Mouse (Mus musculus) heart, embryonic 11.5 days (tissue): ENCODE results near the gene Pde3a. TPM values are rescaled to one million over a fixed set of nuclear protein-coding genes. Genes with fewer than 3 reads are reported as not detected.
A peak's percentile ranks its signal among the peaks of the same experiment; 100 is the strongest.
"Not testable (repeated sequence)": the region's sequence is repeated elsewhere in the genome, so short reads cannot be mapped to it uniquely, and the experiment has no call there.

Experiments used
- ATAC-seq: fragments of 200-750 bp; cut with Nextera tagmentation; replicated peaks from 2 replicates; pipeline ENCODE4 v1.8.0; 2017; ENCODE audit warnings: moderate library complexity; ENCODE audit not compliant: insufficient number of reproducible peaks, low FRiP score, low TSS enrichment
- H3K27ac ChIP-seq: fragments of 300-500 bp; sonication (generic); 2 replicates; pipeline ENCODE4 v1.5.1; 2014; ENCODE audit warnings: mild to moderate bottlenecking, low read depth, low read length
- H3K27me3 ChIP-seq: fragments of 300-500 bp; sonication (generic); 2 replicates; pipeline ENCODE4 v1.6.1; 2014; ENCODE audit warnings: mild to moderate bottlenecking, low read length, mixed read lengths; ENCODE audit not compliant: control insufficient read depth, insufficient read depth
- H3K36me3 ChIP-seq: fragments of 300-500 bp; sonication (generic); 2 replicates; pipeline ENCODE4 v1.6.1; 2014; ENCODE audit warnings: mild to moderate bottlenecking, low read length, moderate library complexity, mixed read lengths; ENCODE audit not compliant: control insufficient read depth, insufficient read depth
- H3K4me1 ChIP-seq: fragments of 300-500 bp; sonication (generic); 2 replicates; pipeline ENCODE4 v1.6.1; 2014; ENCODE audit warnings: low read length; ENCODE audit not compliant: control insufficient read depth, insufficient read depth
- H3K4me2 ChIP-seq: fragments of 300-500 bp; sonication (generic); 2 replicates; pipeline ENCODE4 v1.6.1; 2014; ENCODE audit warnings: mild to moderate bottlenecking, moderate library complexity
- H3K4me3 ChIP-seq: fragments of 300-500 bp; sonication (generic); 2 replicates; pipeline ENCODE4 v1.5.1; 2014; ENCODE audit warnings: low read depth, low read length
- H3K9ac ChIP-seq: fragments of 300-500 bp; sonication (generic); 2 replicates; pipeline ENCODE4 v1.6.1; 2014; ENCODE audit warnings: mild to moderate bottlenecking, low read depth, low read length, moderate library complexity
- H3K9me3 ChIP-seq: fragments of 300-500 bp; sonication (generic); replicated peaks from 2 replicates; pipeline ENCODE4 v1.6.1; 2016; ENCODE audit warnings: low read length; ENCODE audit not compliant: control insufficient read depth
- WGBS: fragments of 180-500 bp; shearing (Covaris S2); extraction: QIAGEN DNeasy Blood & Tissue Kit; methylation state at CpG from one replicate; pipeline ENCODE4 v1.1.7; 2014; ENCODE audit not compliant: insufficient replicate concordance; 5-methylcytosine and 5-hydroxymethylcytosine counted together
- polyA plus RNA-seq: library from polyadenylated mRNA; unstranded; fragments of >200 nt; fragmentation: Nextera tagmentation; extraction: Ambion mirVana; gene quantifications from 2 replicates; pipeline ENCODE4 v1.2.1, GENCODE M21; 2014

Pde3a gene
- polyA plus RNA-seq, 1 experiment from 2014 or later: 10.7 TPM

DNA sequence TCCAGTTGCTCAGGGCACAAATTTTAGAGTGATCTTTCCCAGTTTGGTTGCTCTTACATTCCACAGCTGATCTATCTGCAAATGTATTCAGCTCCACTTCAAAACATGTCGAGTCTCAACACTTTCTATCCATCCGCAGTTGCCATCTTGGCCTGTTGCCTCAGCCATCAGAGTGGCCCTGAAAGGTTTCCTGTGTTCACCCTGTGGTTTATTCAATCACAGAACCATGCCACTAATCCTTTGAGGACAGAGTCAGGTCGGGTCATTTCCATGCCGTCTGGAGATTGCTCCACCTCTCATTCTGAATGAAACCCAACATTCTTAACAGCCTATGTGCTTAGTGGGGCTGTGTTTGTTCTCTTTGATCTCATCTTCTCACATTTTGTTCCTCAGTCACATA, 73.9 kb downstream of the Pde3a start:
- H3K9ac ChIP-seq: no peak overlapping the region
- H3K9me3 ChIP-seq: no peaks in the 10 kb centered on the region
- peaks cover 10% of the 10 kb centered on the region for H3K4me1 ChIP-seq
- no peak overlapping the region for H3K4me2 ChIP-seq
- 52% methylated on average over 4 of the region's 4 CpGs for WGBS
- H3K4me3 ChIP-seq: no peak overlapping the region
- H3K27ac ChIP-seq: 0 out of 2 replicates have a peak overlapping the region, but pooled peaks have one; percentile 35
- no peak for ATAC-seq
- H3K36me3 ChIP-seq: no peaks in the 10 kb centered on the region
- H3K27me3 ChIP-seq: no peaks in the 10 kb centered on the region

DNA sequence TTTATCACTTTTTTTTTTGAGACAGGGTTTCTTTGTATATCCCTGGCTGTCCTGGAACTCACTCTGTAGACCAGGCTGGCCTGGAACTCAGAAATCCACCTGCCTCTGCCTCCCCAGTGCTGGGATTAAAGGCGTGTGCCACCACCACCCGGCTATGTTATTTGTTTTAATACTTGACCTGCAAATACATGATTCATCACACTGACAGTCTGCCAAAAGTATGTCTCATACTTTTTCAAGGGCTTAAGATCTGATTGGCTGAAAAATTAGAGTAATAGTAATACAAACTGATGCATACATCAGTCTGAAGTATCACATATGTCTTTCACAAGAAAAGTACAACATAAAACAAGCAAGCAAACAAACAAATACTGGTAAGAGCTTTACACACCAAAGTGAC, 78.1 kb downstream of the Pde3a start:
- H3K27ac ChIP-seq, H3K36me3 ChIP-seq, ATAC-seq, H3K9me3 ChIP-seq, H3K4me1 ChIP-seq, H3K9ac ChIP-seq, H3K4me3 ChIP-seq, H3K4me2 ChIP-seq, H3K27me3 ChIP-seq: not testable (repeated sequence)
- WGBS: 85% methylated on average over 2 of the region's 2 CpGs

DNA sequence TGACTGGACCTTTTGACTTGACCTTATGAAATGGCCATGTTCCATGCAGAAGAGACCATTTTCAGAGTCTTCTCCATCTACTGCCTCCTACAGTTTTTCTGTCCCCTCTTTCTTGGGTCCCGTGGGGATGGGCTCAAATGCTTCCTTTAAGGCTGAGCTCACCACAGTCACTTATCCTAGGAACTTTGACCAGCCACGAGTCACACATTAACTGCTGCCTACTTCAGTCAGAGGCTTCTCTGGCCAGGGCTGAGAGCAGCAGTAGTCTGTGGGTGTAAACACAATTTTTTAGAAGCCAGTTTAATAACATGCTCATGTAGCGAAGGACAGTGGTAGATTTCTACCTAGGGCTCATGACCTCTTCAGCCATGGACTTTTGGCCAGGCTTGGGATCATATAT, 79.0 kb downstream of the Pde3a start:
- Histone ChIP-seq H3K27me3 (no peaks in the 10 kb centered on the region), H3K9ac (no peak overlapping the region), H3K36me3 (no peaks in the 10 kb centered on the region), H3K4me3 (no peak overlapping the region), H3K27ac (0 out of 2 replicates have a peak overlapping the region, but pooled peaks have one; percentile 50), H3K4me2 (no peak overlapping the region), H3K4me1 (peaks cover 6% of the 10 kb centered on the region; the same call in 1 of the 2 replicates), H3K9me3 (no peaks in the 10 kb centered on the region)
- ATAC-seq: no peak
- 75% methylated on average over 3 of the region's 3 CpGs for WGBS

DNA sequence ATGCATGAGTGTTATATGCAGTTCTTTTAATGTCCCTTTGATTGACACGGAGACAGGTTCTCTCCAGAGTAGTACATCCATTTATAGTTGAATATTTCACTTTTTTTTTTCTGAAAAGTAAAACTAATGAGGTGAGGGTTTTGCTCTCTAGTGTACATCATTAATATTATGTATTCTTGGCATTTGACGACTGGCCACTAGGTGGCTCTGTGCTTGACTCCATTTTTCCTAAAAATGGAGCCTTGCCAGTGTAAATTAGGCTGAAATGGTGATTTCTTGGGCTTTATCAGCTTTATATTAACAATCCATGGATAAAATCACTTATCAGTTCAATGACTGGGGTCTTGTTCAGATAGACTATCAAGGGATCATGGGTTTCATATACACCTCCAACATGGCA, 82.4 kb downstream of the Pde3a start:
- 40% methylated on average over 2 of the region's 2 CpGs for WGBS
- no peaks in the 10 kb centered on the region for H3K36me3 ChIP-seq
- H3K4me2 ChIP-seq: no peak overlapping the region
- peaks cover 13% of the 10 kb centered on the region for H3K4me1 ChIP-seq
- no peaks in the 10 kb centered on the region for H3K27me3 ChIP-seq
- no peaks in the 10 kb centered on the region for H3K9me3 ChIP-seq
- H3K27ac ChIP-seq: no peak overlapping the region
- H3K9ac ChIP-seq: no peak overlapping the region
- no peak overlapping the region for H3K4me3 ChIP-seq
- no peak for ATAC-seq

DNA sequence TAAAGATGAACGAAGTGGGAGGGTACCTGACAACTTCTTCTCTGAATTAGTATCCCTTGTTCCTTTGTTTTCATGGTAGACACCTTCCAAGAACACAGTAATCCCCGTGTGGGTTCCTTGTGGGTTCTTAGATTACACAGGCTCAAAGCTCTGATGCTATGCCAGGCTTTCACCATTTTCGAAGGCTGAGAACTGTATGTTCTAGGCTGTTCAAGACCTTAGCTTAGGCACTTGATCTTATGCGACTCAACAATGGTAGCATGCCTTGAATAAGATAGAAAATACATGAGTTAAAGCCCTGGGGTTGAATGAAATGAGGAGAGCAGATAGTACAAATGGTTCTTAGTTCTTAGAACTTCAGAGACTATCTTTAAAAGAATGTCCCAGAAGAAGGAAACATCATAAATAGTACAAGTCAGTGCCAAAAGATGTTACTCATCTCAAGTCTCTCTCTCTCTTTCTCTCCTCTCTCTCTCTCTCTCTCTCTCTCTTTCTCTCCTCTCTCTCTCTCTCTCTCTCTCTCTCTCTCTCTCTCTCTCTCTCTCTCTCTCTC, 83.6 kb downstream of the Pde3a start:
- H3K9ac ChIP-seq: no peak overlapping the region
- H3K27ac ChIP-seq: peak overlapping the region; percentile 54; the same call in 1 of the 2 replicates
- H3K4me1 ChIP-seq: peaks cover 20% of the 10 kb centered on the region
- H3K4me2 ChIP-seq: no peak overlapping the region
- H3K9me3 ChIP-seq: no peaks in the 10 kb centered on the region
- H3K27me3 ChIP-seq: no peaks in the 10 kb centered on the region
- ATAC-seq: no peak
- 82% methylated on average over 4 of the region's 4 CpGs for WGBS
- no peaks in the 10 kb centered on the region for H3K36me3 ChIP-seq
- H3K4me3 ChIP-seq: no peak overlapping the region

DNA sequence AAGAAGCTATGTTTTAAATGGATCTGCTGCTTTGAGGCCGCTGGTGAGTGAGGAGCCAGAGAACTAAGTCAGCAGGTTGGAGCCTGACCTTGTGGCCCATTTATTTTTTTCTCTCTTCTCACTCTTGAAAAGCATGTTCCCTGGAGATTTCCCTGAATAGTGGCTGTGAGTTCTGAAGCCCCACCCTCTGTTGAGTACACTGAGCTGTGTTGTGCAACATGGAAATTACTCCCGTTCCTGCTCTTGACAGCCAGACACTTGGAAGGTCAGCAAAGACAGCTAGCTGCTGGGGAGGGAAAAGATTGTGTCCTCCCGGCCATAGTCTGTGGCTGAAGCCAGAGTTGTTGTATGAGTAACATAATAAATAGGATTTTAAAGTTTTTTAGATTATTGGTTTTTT, 84.2 kb downstream of the Pde3a start:
- no peak overlapping the region for H3K4me3 ChIP-seq
- WGBS: 11% methylated on average over 3 of the region's 3 CpGs
- no peaks in the 10 kb centered on the region for H3K27me3 ChIP-seq
- H3K9ac ChIP-seq: no peak overlapping the region
- peak overlapping the region; percentile 54; the same call in 1 of the 2 replicates for H3K27ac ChIP-seq
- peak; percentile 67 for ATAC-seq
- H3K36me3 ChIP-seq: no peaks in the 10 kb centered on the region
- H3K4me2 ChIP-seq: no peak overlapping the region
- H3K4me1 ChIP-seq: peaks cover 22% of the 10 kb centered on the region
- no peaks in the 10 kb centered on the region for H3K9me3 ChIP-seq

DNA sequence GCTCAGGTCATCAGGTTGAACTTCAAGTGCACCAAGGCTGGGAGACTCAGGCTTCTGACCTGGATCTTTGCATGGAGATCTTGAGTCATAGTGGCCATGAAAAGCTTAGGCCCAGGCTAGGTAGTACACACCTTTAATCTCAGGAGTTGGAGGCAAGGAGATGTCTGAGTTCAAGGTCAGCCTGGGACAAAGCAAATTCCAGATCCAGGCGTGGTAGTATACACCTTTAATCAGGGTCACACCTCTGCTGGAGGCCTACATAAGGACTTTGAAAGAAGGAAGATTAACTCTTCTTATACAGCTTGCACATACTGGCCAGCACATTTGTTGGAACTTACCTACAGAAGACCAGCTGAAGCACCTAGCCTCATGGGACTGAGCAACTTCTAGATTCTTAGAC, 86.8 kb downstream of the Pde3a start:
- no peak for ATAC-seq
- H3K9me3 ChIP-seq: no peaks in the 10 kb centered on the region

DNA sequence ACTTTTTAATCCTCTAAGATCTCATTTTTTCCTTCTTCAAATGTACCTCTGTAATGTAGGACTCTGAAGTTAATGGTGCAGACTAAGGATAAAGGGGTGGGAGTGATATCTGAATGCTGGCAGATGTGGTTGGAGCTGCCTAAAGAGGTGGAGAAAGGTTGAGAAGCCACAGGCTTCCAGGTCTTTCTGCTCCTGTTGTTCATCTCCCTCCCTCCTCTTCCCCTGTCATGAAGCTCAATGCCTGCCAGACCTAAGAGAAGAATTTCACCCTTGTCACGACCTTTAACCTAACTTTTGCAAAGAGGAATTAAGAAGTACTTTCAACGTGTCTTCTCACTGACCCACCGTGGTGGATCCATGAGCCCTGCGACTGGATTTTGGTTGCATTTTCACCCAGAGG, 87.4 kb downstream of the Pde3a start:
- no peaks in the 10 kb centered on the region for H3K27me3 ChIP-seq
- H3K9ac ChIP-seq: no peak overlapping the region
- no peak overlapping the region; the same call in 1 of the 2 replicates for H3K4me2 ChIP-seq
- peak overlapping the region; percentile 70 for H3K27ac ChIP-seq
- peak; percentile 47 for ATAC-seq
- no peak overlapping the region for H3K4me3 ChIP-seq
- no peaks in the 10 kb centered on the region for H3K36me3 ChIP-seq
- H3K4me1 ChIP-seq: peaks cover 18% of the 10 kb centered on the region
- 33% methylated on average over 4 of the region's 4 CpGs for WGBS
- no peaks in the 10 kb centered on the region for H3K9me3 ChIP-seq

More for the DNA sequence above, 86.8 kb downstream of the Pde3a start:
- H3K9ac ChIP-seq: no peak overlapping the region
- H3K27me3 ChIP-seq: no peaks in the 10 kb centered on the region
- H3K4me1 ChIP-seq: peaks cover 18% of the 10 kb centered on the region
- 39% methylated on average over 1 of the region's 1 CpGs for WGBS
- H3K4me2 ChIP-seq: no peak overlapping the region
- H3K4me3 ChIP-seq: no peak overlapping the region
- H3K36me3 ChIP-seq: no peaks in the 10 kb centered on the region
- peak overlapping the region; percentile 29 for H3K27ac ChIP-seq

DNA sequence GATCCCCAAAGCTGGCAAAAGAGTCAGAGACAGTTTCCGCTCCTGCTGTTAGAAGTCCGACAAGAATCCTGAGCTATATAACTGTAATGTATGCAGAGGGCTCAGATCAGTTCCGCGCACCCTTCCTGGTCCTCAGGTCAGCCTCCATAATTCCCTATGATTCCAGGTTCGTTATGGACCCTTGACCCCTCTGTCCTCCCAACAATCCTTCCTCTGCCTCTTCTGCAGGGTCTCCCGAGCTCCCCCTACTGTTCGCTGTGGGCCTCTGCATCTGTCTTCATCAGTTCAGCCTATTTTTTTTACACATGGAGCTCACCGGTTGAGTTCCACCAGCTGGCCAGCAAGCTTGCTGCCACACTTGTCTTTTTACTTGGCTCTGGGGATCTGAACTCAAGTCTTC, 88.6 kb downstream of the Pde3a start:
- H3K9ac ChIP-seq: no peak overlapping the region
- no peak overlapping the region for H3K4me2 ChIP-seq
- H3K4me3 ChIP-seq: no peak overlapping the region
- H3K36me3 ChIP-seq: no peaks in the 10 kb centered on the region
- whole genome bisulfite sequencing: 55% methylated on average over 8 of the region's 8 CpGs
- no peaks in the 10 kb centered on the region for H3K27me3 ChIP-seq
- H3K9me3 ChIP-seq: no peaks in the 10 kb centered on the region
- ATAC-seq: no peak
- H3K4me1 ChIP-seq: peaks cover 18% of the 10 kb centered on the region
- H3K27ac ChIP-seq: no peak overlapping the region
